In the genomic region with DNA sequence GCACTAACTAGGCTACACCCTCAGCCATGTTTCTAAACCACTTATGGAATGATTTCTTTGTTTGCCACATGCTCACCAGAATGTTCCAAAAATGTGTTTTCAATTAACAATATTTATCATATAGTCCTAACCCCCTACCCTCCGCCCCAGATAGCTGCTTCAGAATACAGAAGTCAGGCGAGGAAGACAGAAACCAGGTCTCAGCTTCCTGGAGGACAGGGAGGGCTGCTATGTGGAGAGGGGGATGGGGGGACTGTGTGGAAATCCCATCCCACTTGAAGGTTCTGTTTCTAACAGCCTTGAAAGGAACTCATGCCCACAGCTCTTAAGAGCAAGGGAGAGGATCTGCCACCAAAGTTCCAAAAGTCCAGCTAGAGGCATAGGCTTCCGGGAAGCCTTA, we compare ENCODE assay signal across 30 mouse cellular contexts. TPM values are rescaled to one million over a fixed set of nuclear protein-coding genes. Genes with fewer than 3 reads are reported as not detected.
DNase-seq lines count a peak whose midpoint lies in the region; ATAC-seq lines count a peak whose summit lies in the region.
"Had no signal": no experiment of that assay in that cellular context is flagged by ENCODE, and none has a peak within 500 bp of the region (broad histone marks: within the 10 kb centered on the region; RNA-seq: fewer than 3 reads in every experiment).

No protein-coding gene starts in this region.

- no peak overlapping the region for H3K9ac ChIP-seq in embryonic facial prominence, embryonic 14.5 days (ENCODE audit: low read depth, low read length)
- H3K9ac ChIP-seq in forebrain, embryonic 14.5 days (ENCODE audit: low read length) = no peak overlapping the region
- H3K9ac ChIP-seq: embryonic facial prominence, embryonic 13.5 days; forebrain, embryonic 15.5 days; heart, embryonic 13.5 days; hindbrain, embryonic 14.5 days had no signal

- H3K27ac ChIP-seq in heart, embryonic 10.5 days = no peak overlapping the region
- H3K27ac ChIP-seq in embryonic facial prominence, embryonic 14.5 days (replicated peaks; ENCODE audit: low read depth, low read length) = peak overlapping the region; percentile 48; the same call in 1 of the 2 replicates
- peak overlapping the region; percentile 7; the same call in 1 of the 2 replicates for H3K27ac ChIP-seq in limb, embryonic 10.5 days
- no peak overlapping the region for H3K27ac ChIP-seq in forebrain, embryonic 14.5 days (ENCODE audit: low read depth, low read length)
- H3K27ac ChIP-seq: embryonic facial prominence, embryonic 13.5 days; forebrain, embryonic 15.5 days; gastrocnemius, adult 2 months; heart, embryonic 13.5 days; hindbrain, embryonic 14.5 days; hindbrain, postnatal 0 days had no signal

- H3K27me3 ChIP-seq in heart, embryonic 10.5 days (ENCODE audit: insufficient read depth, poor library complexity, severe bottlenecking) = no peaks in the 10 kb centered on the region; the same call in 1 of the 2 replicates
- no peaks in the 10 kb centered on the region for H3K27me3 ChIP-seq in embryonic facial prominence, embryonic 14.5 days (replicated peaks; ENCODE audit: control insufficient read depth, insufficient read depth, low read length)
- no peaks in the 10 kb centered on the region for H3K27me3 ChIP-seq in limb, embryonic 10.5 days (ENCODE audit: low read depth, poor library complexity, severe bottlenecking)
- H3K27me3 ChIP-seq in forebrain, embryonic 14.5 days (replicated peaks; ENCODE audit: control insufficient read depth, insufficient read depth, low read length) = no peaks in the 10 kb centered on the region
- H3K27me3 ChIP-seq: embryonic facial prominence, embryonic 13.5 days; forebrain, embryonic 15.5 days; heart, embryonic 13.5 days had no signal

- WGBS in heart, embryonic 10.5 days = 73% methylated on average over 3 of the region's 3 CpGs
- WGBS in embryonic facial prominence, embryonic 14.5 days = 45% methylated on average over 3 of the region's 3 CpGs
- WGBS in limb, embryonic 10.5 days = 70% methylated on average over 3 of the region's 3 CpGs
- 90% methylated on average over 3 of the region's 3 CpGs for WGBS in forebrain, embryonic 14.5 days

- H3K9me3 ChIP-seq in heart, embryonic 10.5 days = no peaks in the 10 kb centered on the region
- H3K9me3 ChIP-seq in embryonic facial prominence, embryonic 14.5 days (ENCODE audit: control insufficient read depth, low read length) = peaks cover 6% of the 10 kb centered on the region; the same call in 1 of the 2 replicates
- no peaks in the 10 kb centered on the region for H3K9me3 ChIP-seq in limb, embryonic 10.5 days (replicated peaks)
- H3K9me3 ChIP-seq in forebrain, embryonic 14.5 days (replicated peaks; ENCODE audit: control insufficient read depth, low read length) = no peaks in the 10 kb centered on the region
- H3K9me3 ChIP-seq: forebrain, embryonic 15.5 days; G1E had no signal

- peaks cover 19% of the 10 kb centered on the region for H3K4me1 ChIP-seq in heart, embryonic 10.5 days
- no peaks in the 10 kb centered on the region for H3K4me1 ChIP-seq in embryonic facial prominence, embryonic 14.5 days (ENCODE audit: control insufficient read depth, insufficient read depth, low read length)
- peaks cover 24% of the 10 kb centered on the region for H3K4me1 ChIP-seq in limb, embryonic 10.5 days
- no peaks in the 10 kb centered on the region for H3K4me1 ChIP-seq in forebrain, embryonic 14.5 days (ENCODE audit: control insufficient read depth, insufficient read depth, low read length)
- H3K4me1 ChIP-seq: forebrain, embryonic 15.5 days; heart, embryonic 13.5 days had no signal

- H3K4me2 ChIP-seq in embryonic facial prominence, embryonic 14.5 days (ENCODE audit: low read depth, low read length) = no peak overlapping the region
- no peak overlapping the region for H3K4me2 ChIP-seq in forebrain, embryonic 14.5 days (ENCODE audit: low read length)
- H3K4me2 ChIP-seq: embryonic facial prominence, embryonic 13.5 days; forebrain, embryonic 15.5 days; heart, embryonic 13.5 days; hindbrain, embryonic 14.5 days had no signal

- no peak for ATAC-seq in embryonic facial prominence, embryonic 14.5 days (ENCODE audit: low read depth)
- no peak for ATAC-seq in forebrain, embryonic 14.5 days
- ATAC-seq: forebrain, embryonic 15.5 days; hindbrain, postnatal 0 days; inflammation-experienced regulatory T-cells, adult 6 months; intestine, embryonic 16.5 days had no signal

- 0 out of 2 replicates have a peak, but pooled peaks cover 2% of the 10 kb centered on the region for H3K36me3 ChIP-seq in heart, embryonic 10.5 days
- no peaks in the 10 kb centered on the region for H3K36me3 ChIP-seq in embryonic facial prominence, embryonic 14.5 days (ENCODE audit: control insufficient read depth, insufficient read depth, low read length)
- H3K36me3 ChIP-seq in limb, embryonic 10.5 days = no peaks in the 10 kb centered on the region
- no peaks in the 10 kb centered on the region for H3K36me3 ChIP-seq in forebrain, embryonic 14.5 days (ENCODE audit: control insufficient read depth, insufficient read depth, low read length)
- H3K36me3 ChIP-seq: embryonic facial prominence, embryonic 13.5 days; forebrain, embryonic 15.5 days; G1E; heart, embryonic 13.5 days had no signal

- DNase-seq in heart, adult 11 months = peak; percentile 70
- no peak for DNase-seq in heart, embryonic 10.5 days (ENCODE audit: low spot score)
- DNase-seq in NIH3T3 (ENCODE audit: low read depth) = peak; percentile 43
- peak; percentile 54 for DNase-seq in embryonic facial prominence, embryonic 14.5 days (ENCODE audit: low spot score)
- DNase-seq in limb, embryonic 10.5 days (ENCODE audit: low spot score) = no peak
- no peak for DNase-seq in thymus, adult 18-20 months
- no peak for DNase-seq in forebrain, embryonic 14.5 days (ENCODE audit: low spot score)
- DNase-seq: adrenal gland, adult 8-10 months; adrenal gland, postnatal 25 days; B cell, adult 2 months; cerebellum, adult 18-20 months; cerebellum, adult 9-10 months; cerebellum, postnatal 14 days; gastrocnemius, adult 2 months; gastrocnemius, postnatal 14 days; heart, adult 18-20 months; heart, postnatal 14 days; heart, postnatal 4 days had no signal

- H3K4me3 ChIP-seq in heart, embryonic 10.5 days = no peak overlapping the region
- H3K4me3 ChIP-seq in embryonic facial prominence, embryonic 14.5 days (ENCODE audit: low read depth, low read length) = no peak overlapping the region
- no peak overlapping the region for H3K4me3 ChIP-seq in limb, embryonic 10.5 days
- H3K4me3 ChIP-seq in forebrain, embryonic 14.5 days (ENCODE audit: low read depth, low read length) = no peak overlapping the region
- H3K4me3 ChIP-seq: embryonic facial prominence, embryonic 13.5 days; forebrain, embryonic 15.5 days; gastrocnemius, adult 2 months; heart, embryonic 13.5 days had no signal

RNA-seq across cellular contexts. Expression of a gene that starts 18.1 kb away (rescaled TPM):
- polyA plus RNA-seq in heart, embryonic 10.5 days (2016; fragmentation: Nextera tagmentation; extraction: Ambion mirVana) = not detected in 2 replicates
- not detected in 2 replicates for polyA plus RNA-seq in embryonic facial prominence, embryonic 14.5 days (2014; fragmentation: Nextera tagmentation; extraction: Ambion mirVana)
- not detected in 2 replicates for polyA plus RNA-seq in limb, embryonic 10.5 days (2016; fragmentation: Nextera tagmentation; extraction: Ambion mirVana)
- 0.09 TPM in 1 of 2 replicates, not detected in the other for polyA plus RNA-seq in forebrain, embryonic 14.5 days (2014; fragmentation: Nextera tagmentation; extraction: Ambion mirVana)
- polyA plus RNA-seq: brain, embryonic 14.5 days; embryonic facial prominence, embryonic 13.5 days; forebrain, embryonic 11.5 days; forebrain, embryonic 15.5 days; G1E; heart, embryonic 13.5 days; heart, embryonic 16.5 days; hindbrain, embryonic 11.5 days; hindbrain, embryonic 14.5 days; hindbrain, postnatal 0 days; inflammation-experienced regulatory T-cells, adult 6 months had no signal

RNA-seq across cellular contexts. Expression of a gene that starts 18.8 kb away (rescaled TPM):
- 0.06 and 0.14 TPM in 2 replicates for polyA plus RNA-seq in heart, embryonic 10.5 days (2016; fragmentation: Nextera tagmentation; extraction: Ambion mirVana)
- polyA plus RNA-seq in embryonic facial prominence, embryonic 14.5 days (2014; fragmentation: Nextera tagmentation; extraction: Ambion mirVana) = 2.0 and 2.4 TPM in 2 replicates
- 0.03 TPM in 1 of 2 replicates, not detected in the other for polyA plus RNA-seq in limb, embryonic 10.5 days (2016; fragmentation: Nextera tagmentation; extraction: Ambion mirVana)
- 0.08 and 0.10 TPM in 2 replicates for polyA plus RNA-seq in forebrain, embryonic 14.5 days (2014; fragmentation: Nextera tagmentation; extraction: Ambion mirVana)
- polyA plus RNA-seq: forebrain, embryonic 11.5 days; forebrain, embryonic 15.5 days; hindbrain, embryonic 11.5 days; inflammation-experienced regulatory T-cells, adult 6 months had no signal

RNA-seq across cellular contexts. Expression of a gene that starts 24.4 kb away (rescaled TPM):
- 1.3 and 1.4 TPM in 2 replicates for polyA plus RNA-seq in heart, embryonic 10.5 days (2016; fragmentation: Nextera tagmentation; extraction: Ambion mirVana)
- polyA plus RNA-seq in embryonic facial prominence, embryonic 14.5 days (2014; fragmentation: Nextera tagmentation; extraction: Ambion mirVana) = 0.75 and 0.82 TPM in 2 replicates
- polyA plus RNA-seq in limb, embryonic 10.5 days (2016; fragmentation: Nextera tagmentation; extraction: Ambion mirVana) = 2.7 and 2.8 TPM in 2 replicates
- polyA plus RNA-seq in forebrain, embryonic 14.5 days (2014; fragmentation: Nextera tagmentation; extraction: Ambion mirVana) = 0.94 and 1.1 TPM in 2 replicates

RNA-seq across cellular contexts. Expression of a gene that starts 33.2 kb away (rescaled TPM):
- polyA plus RNA-seq in heart, embryonic 10.5 days (2016; fragmentation: Nextera tagmentation; extraction: Ambion mirVana) = 151 and 177 TPM in 2 replicates
- 98.0 and 106 TPM in 2 replicates for polyA plus RNA-seq in embryonic facial prominence, embryonic 14.5 days (2014; fragmentation: Nextera tagmentation; extraction: Ambion mirVana)
- 210 and 214 TPM in 2 replicates for polyA plus RNA-seq in limb, embryonic 10.5 days (2016; fragmentation: Nextera tagmentation; extraction: Ambion mirVana)
- 103 and 107 TPM in 2 replicates for polyA plus RNA-seq in forebrain, embryonic 14.5 days (2014; fragmentation: Nextera tagmentation; extraction: Ambion mirVana)

RNA-seq across cellular contexts. Expression of a gene that starts 47.1 kb away (rescaled TPM):
- polyA plus RNA-seq in heart, embryonic 10.5 days (2016; fragmentation: Nextera tagmentation; extraction: Ambion mirVana) = 148 and 165 TPM in 2 replicates
- polyA plus RNA-seq in embryonic facial prominence, embryonic 14.5 days (2014; fragmentation: Nextera tagmentation; extraction: Ambion mirVana) = 134 and 139 TPM in 2 replicates
- polyA plus RNA-seq in limb, embryonic 10.5 days (2016; fragmentation: Nextera tagmentation; extraction: Ambion mirVana) = 148 TPM in 2 replicates
- polyA plus RNA-seq in forebrain, embryonic 14.5 days (2014; fragmentation: Nextera tagmentation; extraction: Ambion mirVana) = 172 and 177 TPM in 2 replicates

Comparison
In these comparisons a context has a peak if more than half of its experiments do, and no peak if none do; other contexts are left out.
1. DNase-seq: peak in heart, adult 11 months (single experiment), NIH3T3 (single experiment) and embryonic facial prominence, embryonic 14.5 days (single experiment); none in heart, embryonic 10.5 days (single experiment), limb, embryonic 10.5 days (single experiment), thymus, adult 18-20 months (0 of 2) and forebrain, embryonic 14.5 days (single experiment).
2. H3K27ac ChIP-seq: peak in embryonic facial prominence, embryonic 14.5 days (single experiment) and limb, embryonic 10.5 days (single experiment); none in heart, embryonic 10.5 days (single experiment) and forebrain, embryonic 14.5 days (single experiment).